Mouse (Mus musculus): ENCODE results near the gene Fbln5.
A peak's percentile ranks its signal among the peaks of the same experiment; 100 is the strongest.

Gene Fbln5

GRCm38 (mm10) chr12:101759440-101760045 lies 59.3 kb downstream of the Fbln5 start:
- no peak for DNase-seq

GRCm38 (mm10) chr12:101758698-101759097 lies 60.2 kb downstream of the Fbln5 start:
- no peak for DNase-seq

GRCm38 (mm10) chr12:101742375-101742774 lies 76.5 kb downstream of the Fbln5 start:
- DNase-seq, result no peak

DNA sequence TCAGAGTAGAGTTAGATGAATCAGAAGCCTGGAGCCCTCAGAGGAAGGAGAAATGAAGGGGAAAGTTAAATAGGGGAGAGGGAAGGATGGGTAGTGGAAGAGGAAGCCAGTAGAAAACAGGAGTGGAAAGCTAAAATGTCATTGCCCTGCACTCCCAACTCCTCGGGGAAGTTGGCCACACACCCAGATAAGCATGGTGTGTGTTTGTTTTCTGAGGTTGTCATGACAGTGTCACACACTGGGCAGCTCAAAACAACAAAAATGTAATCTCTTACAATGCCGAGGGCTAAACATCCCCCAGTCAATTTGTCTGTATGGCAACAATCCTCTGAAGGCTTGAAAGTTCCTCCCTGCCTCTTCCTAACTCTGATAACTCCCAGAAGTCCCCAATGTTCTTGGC lies 78.4 kb downstream of the Fbln5 start:
- no peak for DNase-seq

DNA sequence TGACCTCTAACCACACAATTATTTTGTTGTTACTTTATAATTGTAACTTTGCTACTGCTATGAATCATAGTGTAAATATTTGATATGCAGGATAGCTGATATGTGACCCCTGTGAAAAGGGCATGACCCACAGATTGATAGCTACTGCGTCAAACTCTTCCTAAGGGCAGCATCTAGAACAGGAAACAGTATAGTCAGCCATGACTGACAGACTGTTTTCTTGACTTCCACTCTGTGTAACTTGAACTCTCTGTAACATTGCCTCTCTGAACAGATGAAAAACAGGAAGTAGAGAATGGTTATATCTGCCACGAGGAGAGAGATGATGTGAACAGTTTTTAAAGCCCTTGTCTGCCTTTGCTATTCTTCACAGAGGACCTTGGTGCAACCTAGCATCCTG lies 78.8 kb downstream of the Fbln5 start:
- DNase-seq, result no peak

DNA sequence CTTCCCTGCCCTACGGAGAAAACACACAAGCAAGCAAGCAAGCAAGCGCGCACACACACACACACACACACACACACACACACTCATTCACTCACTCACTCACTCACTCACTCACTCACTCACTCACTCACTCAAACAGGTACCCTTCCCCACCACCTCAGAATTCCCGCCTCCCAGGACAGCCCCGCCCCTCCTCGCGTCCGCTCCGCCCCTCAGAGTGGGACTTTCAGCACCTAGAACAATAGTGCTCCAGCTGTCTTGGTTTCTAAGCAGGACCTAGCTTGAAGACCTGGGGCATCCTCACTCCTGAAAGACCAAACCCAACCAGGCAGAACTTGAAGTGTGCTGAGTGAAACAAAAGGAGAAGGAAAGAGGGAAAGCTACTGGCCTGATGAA lies 100.1 kb downstream of the Fbln5 start:
- DNase-seq, result no peak

DNA sequence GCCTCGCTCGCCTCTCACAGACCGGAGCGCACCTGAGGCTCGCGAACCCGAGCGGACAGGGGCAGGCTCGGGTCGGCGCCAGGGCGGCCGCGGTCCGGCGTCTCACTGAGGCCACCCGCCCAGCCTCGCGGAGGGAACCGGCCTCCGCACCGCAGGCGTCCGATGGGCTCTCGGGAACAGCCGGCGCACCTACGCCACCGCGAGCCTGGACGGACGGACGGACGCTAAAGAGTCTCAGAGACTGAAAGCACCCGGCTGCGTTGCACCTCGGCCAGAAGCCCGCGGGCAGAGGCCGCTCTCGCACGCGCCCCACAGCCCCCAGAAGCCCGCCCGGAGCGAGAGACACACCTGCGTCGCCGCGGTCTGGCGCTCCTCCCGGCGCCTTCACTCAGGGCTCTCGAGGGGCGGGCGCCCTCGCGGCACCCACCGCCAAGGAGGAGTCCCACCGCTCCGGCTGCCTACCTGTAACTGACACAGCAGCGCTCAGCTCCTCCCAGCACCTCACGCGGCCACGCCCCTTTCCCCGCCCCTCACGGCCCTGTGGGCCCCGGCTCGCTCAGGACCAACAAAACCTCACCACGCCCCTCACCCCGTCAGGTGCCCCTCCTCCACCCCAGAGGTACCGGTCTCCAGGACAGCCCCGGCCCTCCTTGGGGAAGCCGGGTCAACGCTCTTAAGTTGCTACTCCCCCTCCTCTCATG lies 100.7 kb downstream of the Fbln5 start, which contains the start of gene Tc2n:
Gene Tc2n (minus strand): TSS at position 470 of the 701 bp plus-strand sequence.
- peak; percentile 9 for DNase-seq

GRCm38 (mm10) chr12:101699176-101699575 lies 119.7 kb downstream of the Fbln5 start:
- DNase-seq, result no peak
